Mouse (Mus musculus) c-Kit-negative CD71-positive TER-119-positive erythroid progenitor cells, embryonic 14.5 days (primary cell): ENCODE measurements around the gene Gnl2.

Experiments
- DNase-seq: peaks from one replicate; pipeline ENCODE4 v3.0.0-alpha.2; 2013; ENCODE audit warnings: low read depth, low spot score

Gene Gnl2

GRCm38 (mm10) chr4:125002978-125003377, 13.4 kb upstream of the Gnl2 start:
- no peak for DNase-seq

GRCm38 (mm10) chr4:125004886-125005285, 11.5 kb upstream of the Gnl2 start:
- DNase-seq = no peak

DNA sequence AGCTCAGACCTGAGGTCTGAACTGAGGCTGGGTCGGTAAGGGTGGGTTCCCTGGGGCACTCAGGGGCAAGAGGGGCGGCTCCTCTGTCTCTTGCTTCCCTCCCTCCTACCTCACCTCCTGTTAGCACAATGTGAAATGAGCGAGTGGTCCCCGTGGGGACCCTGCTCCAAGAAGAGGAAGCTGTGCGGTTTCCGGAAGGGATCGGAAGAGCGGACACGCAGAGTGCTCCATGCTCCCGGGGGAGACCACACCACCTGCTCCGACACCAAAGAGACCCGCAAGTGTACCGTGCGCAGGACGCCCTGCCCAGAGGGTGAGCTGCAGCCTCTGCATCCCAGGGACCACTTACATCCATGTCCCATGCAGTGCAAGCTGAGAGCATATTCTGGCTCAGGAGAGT, 8.9 kb upstream of the Gnl2 start:
- no peak for DNase-seq

- no peak for DNase-seq
Measured at GRCm38 (mm10) chr4:125008220-125008619, 8.2 kb upstream of the Gnl2 start.

DNA sequence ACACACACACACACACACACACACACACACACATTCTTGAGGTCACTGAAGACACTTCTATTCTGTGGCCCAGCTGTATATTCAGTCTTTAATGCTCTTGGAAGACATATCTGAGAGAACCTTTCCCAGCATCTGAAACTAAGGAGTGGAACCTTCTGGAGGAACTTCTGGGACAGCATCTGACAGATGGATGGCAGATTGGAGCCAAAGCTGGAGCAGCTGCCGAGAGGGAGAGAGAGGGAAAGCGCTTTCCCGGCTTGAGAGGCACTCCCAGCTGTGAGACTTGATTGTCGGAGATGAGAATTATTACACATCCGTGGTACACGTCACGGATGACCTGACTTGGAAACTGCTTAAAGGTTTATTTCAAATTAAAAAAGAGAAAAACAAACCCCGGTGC, 7.7 kb upstream of the Gnl2 start:
- DNase-seq = no peak

DNA sequence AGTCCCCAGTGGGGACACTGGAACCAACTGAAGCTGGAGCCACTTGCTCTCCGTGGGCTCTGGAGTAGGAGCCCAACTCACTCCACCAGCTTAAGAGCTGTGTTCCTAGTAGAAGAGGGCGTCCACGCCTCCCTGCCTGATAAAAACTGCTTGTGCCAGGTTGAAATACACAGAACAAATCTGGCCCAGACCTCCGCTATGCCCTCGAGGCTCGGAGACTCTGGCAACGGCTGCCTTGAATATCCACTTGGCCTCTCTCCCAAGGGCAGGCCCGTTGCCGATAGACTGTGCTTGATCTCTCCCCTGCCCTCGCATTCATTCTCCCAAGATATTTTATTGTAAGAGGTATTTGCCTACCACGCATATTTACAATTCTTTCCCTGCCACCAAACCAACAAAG, 1.0 kb downstream of the Gnl2 start:
- no peak for DNase-seq

DNA sequence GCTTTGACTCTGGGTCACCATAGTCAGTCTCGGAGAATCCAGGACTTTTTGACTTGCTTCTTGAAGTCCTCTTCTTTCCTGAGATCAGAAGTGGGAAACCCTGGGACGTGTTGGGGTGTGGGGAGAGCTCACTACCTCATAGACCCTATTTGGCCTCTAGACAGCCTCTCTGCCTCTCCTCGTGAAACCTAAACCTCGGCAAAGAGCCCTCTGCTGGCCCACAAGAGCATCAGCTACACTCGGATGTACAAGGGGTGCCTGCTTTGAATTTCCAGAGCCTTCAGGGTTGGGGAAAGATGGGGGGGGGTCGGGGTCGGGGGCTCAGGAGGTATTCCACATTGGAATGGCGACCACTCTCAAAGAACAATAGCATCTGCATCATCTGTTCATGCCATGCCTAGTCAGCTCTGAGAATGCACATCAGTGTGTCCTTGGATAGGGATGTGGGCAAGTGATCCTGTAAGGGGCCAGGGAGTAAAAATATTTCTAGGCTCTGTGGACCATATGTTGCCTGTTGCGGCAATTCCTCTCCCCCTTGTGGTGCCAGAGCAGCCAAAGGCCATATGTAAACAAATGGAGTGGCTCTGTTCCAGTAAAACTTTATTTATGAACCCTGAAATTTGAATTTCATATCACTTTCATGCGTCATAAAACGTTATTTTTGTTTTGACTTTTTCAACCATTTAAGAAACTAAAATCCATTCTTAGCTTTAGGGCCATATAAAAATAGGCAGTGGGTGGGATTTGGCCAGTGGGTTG, 4.6 kb downstream of the Gnl2 start:
- DNase-seq = no peak

DNA sequence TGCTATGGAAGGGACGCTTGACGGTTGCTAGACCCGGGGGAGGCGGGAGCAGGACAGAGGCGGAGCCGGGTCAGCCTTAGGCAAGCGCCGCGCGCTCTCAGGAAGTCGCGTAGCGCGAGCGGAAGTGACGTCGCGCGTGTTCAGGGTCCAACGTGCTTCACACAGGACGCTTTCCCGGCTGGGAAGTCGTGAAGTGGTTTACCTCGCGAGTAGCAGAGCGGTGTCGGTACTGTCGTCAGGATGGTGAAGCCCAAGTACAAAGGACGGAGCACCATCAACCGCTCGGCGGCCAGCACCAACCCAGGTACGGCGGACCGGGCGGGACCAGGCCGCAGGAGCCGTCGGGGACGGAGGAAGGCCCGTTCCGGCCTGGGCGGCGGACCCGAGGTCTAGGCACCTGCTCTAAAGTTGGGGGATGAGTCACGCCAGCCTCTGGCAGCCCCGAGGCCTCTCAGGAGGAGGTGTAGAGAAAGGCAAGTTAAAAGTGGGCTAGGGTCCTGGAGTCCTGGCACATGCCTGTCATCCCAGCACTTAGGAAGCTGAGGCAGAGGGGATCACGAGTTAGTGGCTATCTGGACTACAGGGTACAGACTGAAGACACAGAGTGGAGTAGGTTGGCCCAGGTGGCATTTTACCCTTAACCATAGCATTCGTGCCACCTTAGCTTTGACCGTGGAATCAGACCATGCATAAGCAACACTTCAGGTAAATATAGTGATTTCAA, 13.7 kb downstream of the Gnl2 start:
- DNase-seq = peak; percentile 79

- DNase-seq = no peak
Measured at GRCm38 (mm10) chr4:125034341-125034740, 18.0 kb downstream of the Gnl2 start.

GRCm38 (mm10) chr4:125044454-125044853, 28.1 kb downstream of the Gnl2 start:
- DNase-seq = no peak

DNA sequence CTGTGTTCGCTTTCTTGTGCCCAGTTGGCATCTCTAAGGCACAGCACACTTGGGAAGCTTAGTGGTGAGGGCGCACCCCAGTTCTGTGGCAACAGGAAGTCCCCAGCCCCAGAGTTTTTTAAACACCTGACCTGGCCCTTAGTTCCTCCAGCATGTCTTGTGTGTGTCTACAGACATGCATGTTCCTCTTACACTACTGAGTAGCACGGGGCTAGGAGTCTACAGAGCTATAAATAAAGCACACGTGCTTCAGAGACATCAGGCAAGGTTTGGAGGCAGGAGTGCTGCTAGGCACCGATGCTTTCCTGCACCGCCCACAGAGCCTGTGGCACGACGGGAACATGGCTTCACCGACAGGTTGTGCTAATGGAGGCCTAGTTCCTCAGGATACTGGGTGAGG, 39.0 kb downstream of the Gnl2 start:
- no peak for DNase-seq

DNA sequence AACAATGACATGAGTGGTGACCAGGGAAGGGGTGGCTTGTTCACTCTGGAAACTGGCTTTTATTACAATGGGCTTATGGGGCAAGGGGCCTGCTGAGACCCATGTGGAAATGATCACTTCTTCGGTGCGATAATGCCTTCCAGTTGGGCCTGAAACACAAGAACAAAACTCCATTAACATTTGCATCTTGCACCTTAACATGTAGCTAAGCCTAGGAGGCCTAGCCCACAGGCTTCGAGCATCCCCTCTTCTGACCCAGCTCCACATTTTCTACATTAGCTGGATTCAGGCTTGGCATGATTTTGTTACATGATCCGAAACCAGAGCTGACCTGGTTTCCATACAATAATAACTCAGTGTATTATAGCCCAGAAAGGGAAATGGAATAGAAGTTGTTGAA, 40.1 kb downstream of the Gnl2 start:
- DNase-seq = no peak

- no peak for DNase-seq
Measured at GRCm38 (mm10) chr4:125057273-125057672, 40.9 kb downstream of the Gnl2 start.

GRCm38 (mm10) chr4:125058033-125058432, 41.6 kb downstream of the Gnl2 start:
- no peak for DNase-seq

DNA sequence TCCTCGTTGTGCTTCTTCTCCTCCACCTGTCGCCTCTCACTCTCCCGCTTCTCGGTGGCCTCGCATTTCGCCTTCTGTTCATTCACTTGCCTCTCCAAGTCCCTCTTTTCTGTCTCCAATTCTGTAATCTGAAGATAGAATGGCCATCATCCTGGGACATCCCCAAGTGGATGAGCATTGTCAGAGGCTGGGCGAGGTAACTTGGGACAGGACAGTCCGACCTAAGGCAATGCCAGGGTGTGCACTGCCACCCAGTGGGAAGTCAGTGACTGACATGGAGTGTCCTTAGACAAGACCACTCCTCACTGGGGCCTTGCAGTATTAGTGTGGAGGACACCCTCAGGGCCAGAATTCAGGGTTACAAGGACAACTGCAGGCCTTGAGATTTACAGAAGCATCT, 42.6 kb downstream of the Gnl2 start:
- no peak for DNase-seq

- DNase-seq = no peak
Measured at GRCm38 (mm10) chr4:125063829-125064228, 47.4 kb downstream of the Gnl2 start.

DNA sequence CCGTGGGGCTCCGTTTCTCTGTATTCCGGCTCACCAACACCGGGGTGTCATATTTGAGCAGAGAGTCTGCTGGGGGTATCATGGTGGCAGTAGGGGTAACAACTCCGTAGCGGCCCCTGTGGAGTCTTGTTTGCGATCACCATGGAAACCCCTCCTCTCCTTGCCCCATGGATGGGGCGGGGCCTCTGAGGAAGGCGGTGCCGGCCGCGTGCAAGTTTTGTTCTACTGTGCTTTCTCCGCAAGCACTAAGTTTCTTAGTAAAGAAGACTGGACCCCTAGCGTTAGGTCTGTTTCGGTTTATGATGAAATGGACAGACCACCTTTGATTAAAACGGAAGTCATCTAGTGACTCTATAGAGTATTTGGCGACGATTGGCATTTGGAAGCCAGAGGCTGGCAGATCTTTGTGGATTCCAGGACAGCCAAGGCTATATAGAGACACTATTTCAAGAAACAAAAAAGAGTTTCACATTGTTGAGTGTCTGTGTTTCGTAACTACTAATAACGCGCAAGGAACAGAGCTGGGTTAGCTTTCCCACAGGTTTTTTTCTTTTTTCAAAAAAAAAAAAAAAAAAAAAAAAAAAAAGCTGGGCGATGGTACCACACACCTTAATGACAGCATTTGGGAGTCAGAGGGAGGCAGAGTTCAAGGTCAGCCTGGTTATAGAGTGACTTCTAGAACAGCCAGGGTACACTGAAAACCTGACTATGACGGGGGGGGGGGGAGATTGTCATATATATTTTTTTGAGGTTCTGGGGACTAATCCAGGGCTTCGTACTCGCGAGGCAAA, 49.3 kb downstream of the Gnl2 start, which contains the start of gene Dnali1:
TSS of gene Dnali1 (minus strand) at position 187 of the 791 bp plus-strand sequence.
- no peak for DNase-seq

GRCm38 (mm10) chr4:125066490-125067370, 50.3 kb downstream of the Gnl2 start, which contains the start of gene Snip1:
Snip1 (plus strand) TSS chr4:125066672.
- peak; percentile 80 for DNase-seq

- no peak for DNase-seq
Measured at GRCm38 (mm10) chr4:125077700-125078099, 61.3 kb downstream of the Gnl2 start.

- no peak for DNase-seq
Measured at GRCm38 (mm10) chr4:125078698-125079097, 62.3 kb downstream of the Gnl2 start.
